Mouse (Mus musculus) bone marrow, adult 2 months (tissue): ENCODE measurements at regions not wholly inside any gene's neighbourhood (a gene's known extent, or its start where the extent isn't known, plus 50 kb on each side); places are given as distances from the start of the nearest gene placed in this dataset.

ENCODE experiments used
- CTCF ChIP-seq: fragments of 200-500 bp; IDR thresholded peaks from 2 replicates; pipeline ENCODE4 v1.5.1; 2011; ENCODE audit warnings: low read length, control low read depth; ENCODE audit not compliant: control insufficient read depth, insufficient read depth
- POLR2A ChIP-seq: fragments of 200-500 bp; IDR thresholded peaks from 2 replicates; pipeline ENCODE4 v1.6.1; 2011; ENCODE audit warnings: low read depth, mild to moderate bottlenecking, control low read depth, low read length, borderline replicate concordance; ENCODE audit not compliant: control insufficient read depth

- TF ChIP-seq CTCF (no peak), POLR2A (no peak)
Measured at GRCm38 (mm10) chr13:99669987-99670534, 153.7 kb upstream of the Map1b start.
